Mouse (Mus musculus): ENCODE measurements at regions not wholly inside any gene's neighbourhood (a gene's known extent, or its start where the extent isn't known, plus 50 kb on each side); places are given as distances from the start of the nearest gene placed in this dataset.

- 40% methylated on average over 3 of the region's 3 CpGs for WGBS
- no peak for ATAC-seq (ENCODE audit: borderline replicate concordance, extremely low read depth, low FRiP score, low TSS enrichment)
- H3K9ac ChIP-seq, result no peak overlapping the region
- no peak overlapping the region for H3K4me3 ChIP-seq
- no peak overlapping the region for H3K4me2 ChIP-seq
- peaks cover 20% of the 10 kb centered on the region for H3K4me1 ChIP-seq
- no peaks in the 10 kb centered on the region for H3K27me3 ChIP-seq
- peak overlapping the region; percentile 66 for H3K27ac ChIP-seq
- no peaks in the 10 kb centered on the region for H3K9me3 ChIP-seq
- H3K36me3 ChIP-seq, result no peaks in the 10 kb centered on the region
Observed at GRCm38 (mm10) chr8:103489411-103489810, 612.0 kb upstream of the Cdh5 start.

- WGBS, result 51% methylated on average over 7 of the region's 7 CpGs
- H3K4me2 ChIP-seq, result no peak overlapping the region
- no peaks in the 10 kb centered on the region for H3K27me3 ChIP-seq
- H3K27ac ChIP-seq, result peak overlapping the region; percentile 46
- no peaks in the 10 kb centered on the region for H3K36me3 ChIP-seq
- no peaks in the 10 kb centered on the region for H3K9me3 ChIP-seq
- no peak for ATAC-seq (ENCODE audit: borderline replicate concordance, extremely low read depth, low FRiP score, low TSS enrichment)
- no peak overlapping the region for H3K4me3 ChIP-seq
- H3K9ac ChIP-seq, result no peak overlapping the region
- peaks cover 23% of the 10 kb centered on the region for H3K4me1 ChIP-seq
Observed at GRCm38 (mm10) chr8:103492914-103493517, 608.4 kb upstream of the Cdh5 start.

GRCm38 (mm10) chr8:103493932-103494493, 607.4 kb upstream of the Cdh5 start:
- WGBS, result 74% methylated on average over 4 of the region's 4 CpGs
- H3K4me2 ChIP-seq, result no peak overlapping the region
- H3K27ac ChIP-seq, result peak overlapping the region; percentile 76
- no peak overlapping the region for H3K4me3 ChIP-seq
- H3K9me3 ChIP-seq, result no peaks in the 10 kb centered on the region
- no peak for ATAC-seq (ENCODE audit: borderline replicate concordance, extremely low read depth, low FRiP score, low TSS enrichment)
- H3K4me1 ChIP-seq, result peaks cover 22% of the 10 kb centered on the region
- no peaks in the 10 kb centered on the region for H3K27me3 ChIP-seq
- no peaks in the 10 kb centered on the region for H3K36me3 ChIP-seq
- no peak overlapping the region for H3K9ac ChIP-seq

- no peak overlapping the region for H3K4me3 ChIP-seq
- peaks cover 15% of the 10 kb centered on the region for H3K4me1 ChIP-seq
- H3K27ac ChIP-seq, result peak overlapping the region; percentile 76
- H3K9me3 ChIP-seq, result no peaks in the 10 kb centered on the region
- no peaks in the 10 kb centered on the region for H3K27me3 ChIP-seq
- WGBS, result 33% methylated on average over 1 of the region's 1 CpGs
- no peaks in the 10 kb centered on the region for H3K36me3 ChIP-seq
- no peak overlapping the region for H3K4me2 ChIP-seq
- no peak overlapping the region for H3K9ac ChIP-seq
- peak; percentile 95 for ATAC-seq (ENCODE audit: borderline replicate concordance, extremely low read depth, low FRiP score, low TSS enrichment)
Observed at GRCm38 (mm10) chr8:103494670-103495069, 606.8 kb upstream of the Cdh5 start.

- WGBS, result 28% methylated on average over 2 of the region's 2 CpGs
- peak overlapping the region; percentile 78 for H3K27ac ChIP-seq
Observed at GRCm38 (mm10) chr8:103501328-103501727, 600.1 kb upstream of the Cdh5 start.

GRCm38 (mm10) chr8:103502991-103503767, 598.2 kb upstream of the Cdh5 start:
- Histone ChIP-seq H3K9ac (no peak overlapping the region), H3K4me3 (no peak overlapping the region), H3K27ac (no peak overlapping the region), H3K36me3 (no peaks in the 10 kb centered on the region), H3K4me1 (no peaks in the 10 kb centered on the region), H3K9me3 (no peaks in the 10 kb centered on the region), H3K27me3 (no peaks in the 10 kb centered on the region), H3K4me2 (no peak overlapping the region)
- no peak for ATAC-seq (ENCODE audit: borderline replicate concordance, extremely low read depth, low FRiP score, low TSS enrichment)
- WGBS, result 77% methylated on average over 9 of the region's 9 CpGs

More at GRCm38 (mm10) chr8:103501328-103501727, 600.1 kb upstream of the Cdh5 start:
- no peaks in the 10 kb centered on the region for H3K36me3 ChIP-seq
- H3K4me1 ChIP-seq, result no peaks in the 10 kb centered on the region
- no peak overlapping the region for H3K4me3 ChIP-seq
- no peaks in the 10 kb centered on the region for H3K27me3 ChIP-seq
- H3K4me2 ChIP-seq, result no peak overlapping the region
- no peak overlapping the region for H3K9ac ChIP-seq
- ATAC-seq (ENCODE audit: borderline replicate concordance, extremely low read depth, low FRiP score, low TSS enrichment), result peak; percentile 95
- no peaks in the 10 kb centered on the region for H3K9me3 ChIP-seq

GRCm38 (mm10) chr8:103506334-103506733, 595.1 kb upstream of the Cdh5 start:
- Histone ChIP-seq H3K4me2 (no peak overlapping the region), H3K4me3 (no peak overlapping the region), H3K27ac (peak overlapping the region; percentile 23; the same call in 1 of the 2 replicates), H3K9ac (no peak overlapping the region), H3K4me1 (no peaks in the 10 kb centered on the region), H3K9me3 (no peaks in the 10 kb centered on the region), H3K27me3 (no peaks in the 10 kb centered on the region), H3K36me3 (no peaks in the 10 kb centered on the region)
- ATAC-seq (ENCODE audit: borderline replicate concordance, extremely low read depth, low FRiP score, low TSS enrichment), result no peak
- 20% methylated on average over 6 of the region's 6 CpGs for WGBS

- ATAC-seq (ENCODE audit: borderline replicate concordance, extremely low read depth, low FRiP score, low TSS enrichment), result no peak
- no peak overlapping the region for H3K4me2 ChIP-seq
- no peak overlapping the region for H3K27ac ChIP-seq
- no peaks in the 10 kb centered on the region for H3K4me1 ChIP-seq
- H3K9ac ChIP-seq, result no peak overlapping the region
- H3K4me3 ChIP-seq, result no peak overlapping the region
- no peaks in the 10 kb centered on the region for H3K27me3 ChIP-seq
- H3K9me3 ChIP-seq, result no peaks in the 10 kb centered on the region
- WGBS, result 69% methylated on average over 5 of the region's 5 CpGs
- H3K36me3 ChIP-seq, result no peaks in the 10 kb centered on the region
Observed at GRCm38 (mm10) chr8:103507068-103507467, 594.4 kb upstream of the Cdh5 start.

GRCm38 (mm10) chr8:103520141-103520866, 581.1 kb upstream of the Cdh5 start:
- no peak overlapping the region for H3K4me3 ChIP-seq
- 38% methylated on average over 4 of the region's 4 CpGs for WGBS
- ATAC-seq (ENCODE audit: borderline replicate concordance, extremely low read depth, low FRiP score, low TSS enrichment), result no peak
- no peak overlapping the region for H3K4me2 ChIP-seq
- H3K4me1 ChIP-seq, result no peaks in the 10 kb centered on the region
- no peaks in the 10 kb centered on the region for H3K9me3 ChIP-seq
- no peak overlapping the region for H3K27ac ChIP-seq
- no peaks in the 10 kb centered on the region for H3K36me3 ChIP-seq
- no peak overlapping the region for H3K9ac ChIP-seq
- no peaks in the 10 kb centered on the region for H3K27me3 ChIP-seq

GRCm38 (mm10) chr8:103530903-103531302, 570.5 kb upstream of the Cdh5 start:
- H3K4me2 ChIP-seq, result no peak overlapping the region
- no peaks in the 10 kb centered on the region for H3K9me3 ChIP-seq
- H3K9ac ChIP-seq, result no peak overlapping the region
- no peaks in the 10 kb centered on the region for H3K27me3 ChIP-seq
- no peak for ATAC-seq (ENCODE audit: borderline replicate concordance, extremely low read depth, low FRiP score, low TSS enrichment)
- no peaks in the 10 kb centered on the region for H3K4me1 ChIP-seq
- 58% methylated on average over 4 of the region's 4 CpGs for WGBS
- H3K27ac ChIP-seq, result no peak overlapping the region
- H3K4me3 ChIP-seq, result no peak overlapping the region
- H3K36me3 ChIP-seq, result no peaks in the 10 kb centered on the region

- H3K4me3 ChIP-seq, result no peak overlapping the region
- H3K27ac ChIP-seq, result no peak overlapping the region
- no peak for ATAC-seq (ENCODE audit: borderline replicate concordance, extremely low read depth, low FRiP score, low TSS enrichment)
- H3K36me3 ChIP-seq, result no peaks in the 10 kb centered on the region
- H3K4me1 ChIP-seq, result no peaks in the 10 kb centered on the region
- no peaks in the 10 kb centered on the region for H3K9me3 ChIP-seq
- no peak overlapping the region for H3K4me2 ChIP-seq
- H3K27me3 ChIP-seq, result no peaks in the 10 kb centered on the region
- WGBS, result 77% methylated on average over 4 of the region's 4 CpGs
- H3K9ac ChIP-seq, result no peak overlapping the region
Observed at GRCm38 (mm10) chr8:103534971-103535370, 566.5 kb upstream of the Cdh5 start.

- WGBS, result 83% methylated on average over 2 of the region's 2 CpGs
- Histone ChIP-seq H3K9me3 (no peaks in the 10 kb centered on the region), H3K27me3 (no peaks in the 10 kb centered on the region), H3K4me2 (no peak overlapping the region), H3K4me1 (no peaks in the 10 kb centered on the region), H3K9ac (no peak overlapping the region), H3K36me3 (no peaks in the 10 kb centered on the region), H3K4me3 (no peak overlapping the region), H3K27ac (no peak overlapping the region)
- ATAC-seq (ENCODE audit: borderline replicate concordance, extremely low read depth, low FRiP score, low TSS enrichment), result no peak
Observed at GRCm38 (mm10) chr8:103536856-103537255, 564.6 kb upstream of the Cdh5 start.

Data from lung, embryonic 15.5 days (tissue).